Mouse (Mus musculus) kidney, postnatal 14 days (tissue): ENCODE data around the gene Hes6.

Source experiments
- DNase-seq: peaks from one replicate; pipeline ENCODE4 v3.0.0; 2022; ENCODE audit warnings: mixed read lengths

Gene Hes6

GRCm38 (mm10) chr1:91439776-91440175 is 25.9 kb upstream of the Hes6 start:
- DNase-seq = no peak

GRCm38 (mm10) chr1:91437573-91437972 is 23.7 kb upstream of the Hes6 start:
- DNase-seq = no peak

GRCm38 (mm10) chr1:91437083-91437400 is 23.2 kb upstream of the Hes6 start:
- no peak for DNase-seq

DNA sequence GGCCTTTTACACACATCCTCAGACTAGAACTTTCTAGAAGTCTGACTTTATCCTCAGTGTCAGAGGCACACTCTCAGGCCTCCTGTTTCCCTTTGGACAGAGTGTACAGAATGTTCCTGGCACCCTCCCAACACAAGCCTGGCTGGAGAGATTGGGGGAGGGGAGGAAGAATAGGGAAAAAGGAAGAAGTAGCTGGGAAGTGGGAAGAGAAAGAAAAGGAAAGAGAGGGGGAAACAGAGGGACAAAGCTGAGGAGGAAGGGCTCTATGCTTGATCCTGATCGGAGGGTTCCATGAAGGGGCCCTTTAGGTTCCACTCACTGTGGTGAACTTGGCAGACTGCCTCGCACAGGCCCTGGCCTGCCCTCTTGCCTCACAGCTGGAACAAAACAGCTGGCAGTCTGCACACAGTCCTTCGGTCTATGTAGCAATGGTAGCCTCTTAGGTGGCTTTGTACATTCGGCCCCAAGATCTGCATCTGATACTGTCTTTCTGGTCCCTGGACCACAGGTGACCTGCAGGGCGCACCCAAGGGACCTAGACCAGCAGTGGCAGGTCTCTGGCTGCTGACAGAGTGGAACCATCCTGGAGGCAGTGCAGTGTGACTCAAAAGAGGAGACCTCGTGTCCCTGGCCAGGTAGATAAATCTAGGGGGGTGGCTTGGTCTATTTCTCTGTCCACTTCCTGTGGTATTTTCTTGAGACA is 22.7 kb upstream of the Hes6 start:
- peak; percentile 93 for DNase-seq

GRCm38 (mm10) chr1:91435606-91436130 is 21.8 kb upstream of the Hes6 start:
- DNase-seq = no peak

DNA sequence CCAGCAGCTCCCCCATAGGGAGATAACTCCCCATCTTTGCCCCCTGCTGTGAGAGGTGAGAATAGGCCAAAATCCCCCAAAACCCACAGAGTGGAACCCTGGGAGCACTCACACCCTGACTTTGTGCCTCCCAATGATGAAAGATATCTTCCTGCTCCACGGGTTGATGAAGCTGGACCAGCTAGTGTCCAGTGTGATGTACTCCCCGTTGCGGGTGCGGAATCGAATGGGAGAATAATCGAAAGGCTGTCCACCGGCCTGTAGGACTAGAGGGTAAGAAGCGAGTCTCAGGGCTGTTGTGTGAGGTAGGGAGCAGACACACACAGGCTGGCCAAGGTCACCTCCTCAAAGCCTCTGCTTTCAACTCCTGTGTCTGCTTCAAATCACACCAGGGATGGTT is 21.1 kb upstream of the Hes6 start:
- no peak for DNase-seq

GRCm38 (mm10) chr1:91430761-91431160 is 16.9 kb upstream of the Hes6 start:
- no peak for DNase-seq

GRCm38 (mm10) chr1:91429212-91429611 is 15.4 kb upstream of the Hes6 start:
- no peak for DNase-seq

DNA sequence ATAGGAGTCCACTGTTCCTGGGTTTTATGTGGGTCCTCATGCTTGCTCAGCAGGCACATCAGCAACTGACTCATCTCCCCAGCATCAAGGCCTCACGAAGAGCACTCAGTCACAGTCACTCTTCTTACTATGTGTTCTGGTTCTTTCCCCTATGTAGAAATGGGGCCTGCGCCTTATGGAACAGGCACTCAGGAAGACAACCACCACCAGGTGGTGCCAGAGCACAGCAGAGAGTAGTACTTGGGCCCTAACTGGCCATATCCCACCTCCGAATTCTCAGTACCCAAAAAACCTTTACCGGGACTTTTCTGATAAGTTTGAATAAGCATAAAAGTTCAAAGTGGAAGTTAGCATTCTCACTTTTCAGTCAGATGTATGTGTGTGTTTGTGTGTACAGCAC is 14.8 kb upstream of the Hes6 start:
- peak; percentile 90 for DNase-seq

DNA sequence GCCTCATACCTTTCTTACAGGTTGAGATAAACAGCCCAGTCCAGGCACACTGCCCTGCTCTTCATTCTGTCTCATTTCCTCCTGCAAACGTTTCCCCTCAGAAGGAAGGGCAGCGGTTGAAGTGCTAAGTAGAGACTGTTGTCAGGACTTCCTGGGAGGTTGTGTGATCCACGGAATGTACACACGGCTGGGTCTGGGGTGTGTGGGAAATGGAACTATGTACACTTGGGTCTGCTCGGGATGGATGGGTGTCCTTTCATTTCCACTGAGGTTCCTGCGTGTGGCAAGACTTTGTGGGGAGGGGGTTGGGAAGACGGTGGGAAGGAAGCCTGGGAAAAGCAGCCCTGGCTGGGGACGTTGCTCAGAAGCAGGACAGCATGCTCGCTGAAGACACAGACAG is 12.6 kb upstream of the Hes6 start:
- DNase-seq = no peak

GRCm38 (mm10) chr1:91420601-91421065 is 6.8 kb upstream of the Hes6 start:
- no peak for DNase-seq

GRCm38 (mm10) chr1:91419862-91420600 is 6.2 kb upstream of the Hes6 start:
- no peak for DNase-seq

DNA sequence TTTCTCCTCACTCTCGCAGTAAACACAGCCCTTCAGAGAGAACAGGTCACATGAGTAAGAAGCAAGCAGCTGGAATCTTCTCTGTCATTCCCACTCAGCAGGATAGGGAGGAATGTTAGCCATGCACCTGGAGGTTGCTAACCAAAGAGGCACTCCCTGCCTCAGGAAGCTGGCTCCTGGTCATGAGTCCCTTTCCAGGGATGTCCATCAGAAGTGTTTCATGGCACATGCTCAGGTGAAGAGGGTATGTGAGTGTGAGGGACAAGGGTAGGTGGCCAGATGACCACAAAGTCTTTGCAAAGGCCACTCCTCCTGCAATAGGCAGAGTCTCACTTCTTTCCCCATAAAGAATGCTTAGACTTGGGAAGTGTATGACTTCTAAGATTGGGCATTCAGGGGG is 4.2 kb upstream of the Hes6 start:
- DNase-seq = no peak

- no peak for DNase-seq
These were observed 1.5 kb upstream of the Hes6 start for GRCm38 (mm10) chr1:91415311-91415710.

GRCm38 (mm10) chr1:91414903-91415302 is 1.1 kb upstream of the Hes6 start:
- peak; percentile 42 for DNase-seq

GRCm38 (mm10) chr1:91413536-91413897 is 321 bp downstream of the Hes6 start:
- peak; percentile 72 for DNase-seq

DNA sequence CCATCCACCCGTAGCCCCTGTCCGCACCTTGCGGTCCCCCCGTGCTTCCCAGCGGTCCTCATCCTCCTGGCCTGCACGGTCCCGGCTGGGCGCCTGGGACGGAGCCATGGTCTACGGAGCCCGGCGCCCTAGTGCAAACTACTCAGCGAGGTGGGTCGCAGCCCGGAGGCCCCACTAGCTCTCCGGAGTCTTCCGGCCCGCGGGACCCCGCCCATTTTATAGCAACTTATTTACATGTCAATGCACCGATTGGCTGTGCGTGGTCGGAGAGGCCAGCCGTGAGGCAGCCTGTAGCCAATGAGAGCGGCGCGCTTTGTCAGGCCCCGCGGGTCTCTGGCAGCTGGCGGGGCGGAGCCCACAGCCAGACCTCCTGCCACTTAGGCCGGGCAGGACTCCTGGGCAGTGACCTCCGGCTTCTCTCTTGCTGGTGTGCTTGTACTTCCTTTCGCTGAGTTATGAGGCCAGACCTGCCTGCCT is 770 bp downstream of the Hes6 start:
- DNase-seq = peak; percentile 98

- peak; percentile 51 for DNase-seq
These were observed 1.4 kb downstream of the Hes6 start for GRCm38 (mm10) chr1:91412286-91413029.

DNA sequence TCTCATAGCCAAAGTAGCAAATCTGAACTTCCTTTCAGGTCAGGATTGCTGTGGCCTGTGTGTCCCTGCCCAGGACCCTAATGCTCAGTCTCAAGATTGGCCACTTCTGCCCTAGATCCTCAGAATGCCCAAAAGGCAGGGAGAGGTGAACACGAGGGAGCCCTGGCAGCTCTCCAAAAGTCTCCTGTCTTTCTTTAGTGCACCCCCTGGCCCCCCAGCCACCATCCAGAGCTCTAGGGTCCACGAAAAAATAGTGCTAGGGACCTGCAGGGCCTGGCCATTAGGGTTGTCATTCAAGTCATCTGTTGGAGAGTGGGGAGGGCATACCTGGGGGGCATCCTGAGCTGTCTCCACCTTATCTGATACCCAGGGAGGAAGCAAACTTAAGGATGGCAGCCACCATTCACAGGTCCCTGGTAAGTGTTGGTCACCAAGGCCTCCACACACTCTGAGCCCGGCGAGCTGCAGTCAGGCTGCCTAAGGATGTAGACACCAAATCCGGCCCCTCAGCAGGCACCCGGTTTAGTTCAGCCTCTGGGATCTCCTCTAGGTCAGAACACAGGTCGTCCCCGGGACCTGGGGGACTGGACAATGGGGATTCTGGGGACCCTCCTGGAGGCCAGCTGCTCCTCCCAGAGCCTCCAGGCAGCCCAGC is 2.1 kb downstream of the Hes6 start:
- DNase-seq = no peak

DNA sequence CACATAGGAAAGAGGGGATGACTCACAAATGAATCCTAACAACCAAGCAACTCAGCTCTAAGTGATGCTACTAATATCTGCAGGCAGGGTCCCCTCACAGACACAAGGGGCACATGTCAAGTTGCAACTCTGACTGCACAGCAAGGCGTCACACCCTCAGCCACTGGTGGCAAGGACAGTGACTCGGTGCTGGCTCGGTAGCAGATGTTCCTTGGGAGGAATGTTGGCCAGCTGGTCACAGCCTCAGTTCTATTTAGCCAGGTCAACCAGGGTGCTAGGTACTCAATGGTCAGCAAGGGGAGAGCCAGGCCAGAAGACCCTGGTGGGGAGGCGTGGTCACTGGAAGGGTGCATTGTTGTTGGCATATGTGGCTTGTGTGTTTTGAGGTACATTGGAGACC is 6.0 kb downstream of the Hes6 start:
- DNase-seq = no peak

DNA sequence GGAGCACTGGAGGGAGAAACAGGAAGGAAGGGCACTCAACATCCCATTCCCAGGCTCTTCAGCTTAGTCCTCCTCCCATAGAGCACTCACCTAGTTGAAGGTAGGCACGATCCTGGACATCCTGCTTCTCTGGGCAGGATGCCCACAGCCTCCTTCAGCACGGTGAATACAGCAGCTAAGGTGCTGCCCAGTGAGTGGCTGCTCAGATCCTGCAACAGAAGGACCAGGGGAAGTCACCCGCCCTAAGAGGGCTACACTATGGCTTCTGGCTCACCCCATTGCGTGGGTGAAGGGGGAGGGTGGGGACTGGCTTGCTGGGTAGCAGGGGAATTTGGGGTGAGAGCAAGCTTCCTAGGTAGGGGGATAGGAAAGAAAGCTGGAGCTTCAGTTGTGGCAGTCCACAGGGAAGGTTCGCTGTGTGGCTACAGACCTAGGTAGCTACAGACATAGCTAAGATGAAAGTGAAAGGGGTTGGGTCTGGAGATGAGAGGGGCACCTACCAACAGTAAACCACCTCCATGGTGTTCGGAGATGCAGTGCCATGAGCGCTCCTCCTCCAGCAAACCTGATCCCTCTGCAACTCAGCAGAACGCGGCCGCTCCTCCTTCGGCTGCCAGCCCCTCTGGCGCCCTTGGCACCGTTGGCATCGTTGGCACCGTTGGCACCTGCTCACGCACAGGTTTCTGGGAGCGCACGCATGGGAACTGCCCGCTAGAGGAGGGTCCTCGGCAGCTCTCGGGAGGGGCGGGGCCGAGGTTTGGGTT is 8.2 kb downstream of the Hes6 start:
- DNase-seq = no peak

DNA sequence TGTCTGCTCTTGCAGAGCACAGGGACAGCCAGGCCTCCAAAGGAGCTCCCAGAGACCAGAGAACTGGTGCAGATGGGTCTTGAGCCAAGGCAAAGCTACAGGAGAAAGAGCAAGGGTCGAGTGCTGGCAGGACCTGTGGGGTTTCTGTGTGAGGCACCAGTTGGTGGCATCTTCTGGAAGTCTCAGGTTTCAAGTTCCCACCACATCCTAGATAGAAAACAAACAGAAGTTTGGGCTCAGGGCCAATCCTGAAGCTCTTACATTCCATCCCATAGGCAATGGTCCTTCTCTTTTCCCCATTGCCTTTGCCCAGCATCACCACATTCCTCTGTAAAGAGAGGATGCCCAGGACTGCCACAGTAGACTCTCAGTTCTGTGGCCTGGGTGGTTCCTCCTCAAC is 8.9 kb downstream of the Hes6 start:
- no peak for DNase-seq
